Mouse (Mus musculus) liver, adult 2 months (tissue): ENCODE results near the gene Knstrn. TPM values are rescaled to one million over a fixed set of nuclear protein-coding genes. Genes with fewer than 3 reads are reported as not detected.

ENCODE experiments used
- DNase-seq: peaks from one replicate; pipeline ENCODE4 v3.0.0-alpha.2; 2011; ENCODE audit warnings: low read depth, low spot score; ENCODE audit errors: extremely low read depth
- H3K27ac ChIP-seq: fragments of 200-500 bp; replicated peaks from 2 replicates; pipeline ENCODE4 v1.5.1; 2012; ENCODE audit warnings: low read depth, mild to moderate bottlenecking, control low read depth, inconsistent platforms, low read length; ENCODE audit not compliant: insufficient read depth
- H3K27me3 ChIP-seq: fragments of 200-500 bp; 2 replicates; pipeline ENCODE4 v1.6.1; 2012; ENCODE audit warnings: mild to moderate bottlenecking, moderate library complexity, low read length, inconsistent platforms; ENCODE audit not compliant: control insufficient read depth, insufficient read depth
- H3K36me3 ChIP-seq: fragments of 200-500 bp; 2 replicates; pipeline ENCODE4 v1.6.1; 2012; ENCODE audit warnings: low read length, inconsistent platforms; ENCODE audit not compliant: control insufficient read depth, insufficient read depth
- H3K4me1 ChIP-seq: fragments of 200-500 bp; 2 replicates; pipeline ENCODE4 v1.6.1; 2011; ENCODE audit warnings: low read length; ENCODE audit not compliant: control insufficient read depth, insufficient read depth
- H3K4me3 ChIP-seq: fragments of 200-500 bp; 2 replicates; pipeline ENCODE4 v1.5.1; 2011; ENCODE audit warnings: low read depth, mild to moderate bottlenecking, control low read depth, low read length, moderate library complexity; ENCODE audit not compliant: insufficient read depth
- H3K79me2 ChIP-seq: fragments of 200-500 bp; 2 replicates; pipeline ENCODE4 v1.6.1; 2012; ENCODE audit warnings: inconsistent platforms, mild to moderate bottlenecking, low read length, moderate library complexity; ENCODE audit not compliant: control insufficient read depth, insufficient read depth
- H3K9ac ChIP-seq: fragments of 200-500 bp; 2 replicates; pipeline ENCODE4 v1.6.1; 2012; ENCODE audit warnings: low read depth, mild to moderate bottlenecking, control low read depth, inconsistent platforms, low read length
- CTCF ChIP-seq: fragments of 200-500 bp; IDR thresholded peaks from 2 replicates; pipeline ENCODE4 v1.5.1; 2011; ENCODE audit warnings: low read depth, low read length, control low read depth
- POLR2A ChIP-seq: fragments of 200-500 bp; IDR thresholded peaks from 2 replicates; pipeline ENCODE4 v1.6.1; 2011; ENCODE audit warnings: low read length, control low read depth; ENCODE audit not compliant: insufficient read depth; ENCODE audit errors: extremely low read depth
- WGBS: fragments of 180-500 bp; shearing (Covaris S2); methylation state at CpG from one replicate; pipeline ENCODE4 v1.1.7; 2018; 5-methylcytosine and 5-hydroxymethylcytosine counted together
- polyA plus RNA-seq: library from polyadenylated mRNA; depleted of rRNA; stranded (reverse); fragments of >200 nt; gene quantifications from 2 replicates; pipeline ENCODE4 v1.2.3, GENCODE M21; 2012
- total RNA-seq: library from RNA; depleted of rRNA; stranded (reverse); fragments of >200 nt; gene quantifications from 2 replicates; pipeline ENCODE4 v1.2.3, GENCODE M21; 2014

Knstrn gene
- total and polyA plus RNA-seq, 2 experiments, result 0.22 to 0.83 TPM

GRCm38 (mm10) chr2:118810861-118811260 is 2.9 kb upstream of the Knstrn start:
- Histone ChIP-seq H3K4me3 (no peak overlapping the region), H3K4me1 (peaks cover 2% of the 10 kb centered on the region; the same call in 1 of the 2 replicates), H3K27me3 (no peaks in the 10 kb centered on the region), H3K79me2 (no peaks in the 10 kb centered on the region), H3K9ac (no peak overlapping the region), H3K36me3 (no peaks in the 10 kb centered on the region), H3K27ac (no peak overlapping the region)
- 66% methylated on average over 2 of the region's 2 CpGs for WGBS
- DNase-seq, result no peak
- no peak for TF ChIP-seq CTCF
- TF ChIP-seq POLR2A, result no peak

- H3K79me2 ChIP-seq, result no peaks in the 10 kb centered on the region
- no peak overlapping the region for H3K4me3 ChIP-seq
- peaks cover 2% of the 10 kb centered on the region; the same call in 1 of the 2 replicates for H3K4me1 ChIP-seq
- no peak for DNase-seq
- H3K9ac ChIP-seq, result no peak overlapping the region
- TF ChIP-seq CTCF, result no peak
- TF ChIP-seq POLR2A, result no peak
- H3K27ac ChIP-seq, result no peak overlapping the region
- no peaks in the 10 kb centered on the region for H3K36me3 ChIP-seq
- H3K27me3 ChIP-seq, result no peaks in the 10 kb centered on the region
- 86% methylated on average over 1 of the region's 1 CpGs for WGBS
Measured at GRCm38 (mm10) chr2:118812724-118813123, 1.1 kb upstream of the Knstrn start.

GRCm38 (mm10) chr2:118822800-118823199 is 9.0 kb downstream of the Knstrn start:
- DNase-seq, result no peak
- TF ChIP-seq CTCF (no peak), POLR2A (no peak)
- Histone ChIP-seq H3K27ac (no peak overlapping the region), H3K36me3 (no peaks in the 10 kb centered on the region), H3K4me1 (no peaks in the 10 kb centered on the region), H3K9ac (no peak overlapping the region), H3K79me2 (no peaks in the 10 kb centered on the region), H3K27me3 (no peaks in the 10 kb centered on the region), H3K4me3 (no peak overlapping the region)
- 94% methylated on average over 5 of the region's 5 CpGs for WGBS

- H3K4me3 ChIP-seq, result no peak overlapping the region
- WGBS, result 96% methylated on average over 4 of the region's 4 CpGs
- TF ChIP-seq POLR2A, result no peak
- no peak for TF ChIP-seq CTCF
Measured at GRCm38 (mm10) chr2:118824396-118824795, 10.6 kb downstream of the Knstrn start.

GRCm38 (mm10) chr2:118829096-118829495 is 15.3 kb downstream of the Knstrn start:
- H3K27me3 ChIP-seq, result no peaks in the 10 kb centered on the region
- no peaks in the 10 kb centered on the region for H3K79me2 ChIP-seq
- H3K36me3 ChIP-seq, result no peaks in the 10 kb centered on the region
- TF ChIP-seq CTCF (no peak), POLR2A (no peak)
- 83% methylated on average over 5 of the region's 5 CpGs for WGBS
- no peak overlapping the region for H3K9ac ChIP-seq
- no peaks in the 10 kb centered on the region for H3K4me1 ChIP-seq
- no peak overlapping the region for H3K4me3 ChIP-seq
- H3K27ac ChIP-seq, result no peak overlapping the region
- no peak for DNase-seq

More at GRCm38 (mm10) chr2:118824396-118824795, 10.6 kb downstream of the Knstrn start:
- Histone ChIP-seq H3K36me3 (no peaks in the 10 kb centered on the region), H3K4me1 (no peaks in the 10 kb centered on the region), H3K9ac (no peak overlapping the region), H3K27ac (no peak overlapping the region), H3K79me2 (no peaks in the 10 kb centered on the region), H3K27me3 (no peaks in the 10 kb centered on the region)
- DNase-seq, result no peak

- Histone ChIP-seq H3K4me1 (no peaks in the 10 kb centered on the region), H3K4me3 (no peak overlapping the region), H3K27ac (no peak overlapping the region), H3K27me3 (no peaks in the 10 kb centered on the region), H3K9ac (no peak overlapping the region), H3K36me3 (no peaks in the 10 kb centered on the region), H3K79me2 (no peaks in the 10 kb centered on the region)
- no peak for DNase-seq
- TF ChIP-seq POLR2A (no peak), CTCF (no peak)
- WGBS, result 94% methylated on average over 6 of the region's 6 CpGs
Measured at GRCm38 (mm10) chr2:118834061-118834460, 20.3 kb downstream of the Knstrn start.
